Mouse (Mus musculus) lung, adult 18-20 months (tissue): Measurements from ENCODE around the gene Golph3.
A peak's percentile ranks its signal among the peaks of the same experiment; 100 is the strongest.

Source experiments
- DNase-seq, 2 experiments: peaks; one replicate each; pipeline ENCODE4 v3.0.0; 2022; ENCODE audit warnings: mixed read lengths in 2 of 2

The Golph3 gene

GRCm38 (mm10) chr15:12321091-12321787 lies at the start of gene Golph3:
Gene Golph3 (plus strand): TSS chr15:12321450.
- peak; percentile 93 to 95 for DNase-seq

DNA sequence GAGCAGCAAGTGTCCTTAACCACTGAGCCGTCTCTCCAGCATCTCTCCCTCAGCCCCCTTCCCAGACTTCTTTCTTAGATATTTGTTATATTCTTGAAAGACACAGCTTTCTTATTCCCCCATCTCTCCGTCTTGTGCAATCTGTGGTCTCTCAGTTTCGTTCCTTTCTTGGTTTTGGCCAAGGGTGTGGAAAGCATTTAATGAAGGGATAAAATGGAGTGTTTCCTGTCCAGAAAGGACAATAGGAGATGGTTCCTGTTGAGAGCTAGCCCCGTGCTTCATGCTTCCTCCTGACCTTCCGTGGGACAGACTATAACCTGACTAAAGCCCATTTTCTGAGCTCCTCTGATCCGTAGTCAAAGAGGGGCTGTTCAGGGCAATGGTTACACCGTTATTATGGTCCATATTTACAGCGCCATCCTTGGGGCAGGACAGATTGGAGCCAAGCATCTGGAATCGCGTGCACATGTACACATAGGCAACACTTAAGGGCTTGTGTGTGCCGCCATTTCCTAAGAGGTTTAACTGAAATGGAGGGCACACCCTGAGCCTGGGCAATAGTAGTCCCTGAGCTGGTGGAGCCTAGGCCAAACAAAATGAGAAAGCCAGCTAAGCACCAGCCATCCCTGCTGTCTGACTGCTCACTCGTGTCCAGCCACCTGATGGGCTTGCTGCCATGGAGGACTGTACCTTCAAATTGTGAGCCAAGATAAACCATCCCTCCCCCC lies 47.8 kb upstream of the Golph3 start:
- no peak for DNase-seq

GRCm38 (mm10) chr15:12274053-12274769 lies 47.0 kb upstream of the Golph3 start:
- DNase-seq: no peak

DNA sequence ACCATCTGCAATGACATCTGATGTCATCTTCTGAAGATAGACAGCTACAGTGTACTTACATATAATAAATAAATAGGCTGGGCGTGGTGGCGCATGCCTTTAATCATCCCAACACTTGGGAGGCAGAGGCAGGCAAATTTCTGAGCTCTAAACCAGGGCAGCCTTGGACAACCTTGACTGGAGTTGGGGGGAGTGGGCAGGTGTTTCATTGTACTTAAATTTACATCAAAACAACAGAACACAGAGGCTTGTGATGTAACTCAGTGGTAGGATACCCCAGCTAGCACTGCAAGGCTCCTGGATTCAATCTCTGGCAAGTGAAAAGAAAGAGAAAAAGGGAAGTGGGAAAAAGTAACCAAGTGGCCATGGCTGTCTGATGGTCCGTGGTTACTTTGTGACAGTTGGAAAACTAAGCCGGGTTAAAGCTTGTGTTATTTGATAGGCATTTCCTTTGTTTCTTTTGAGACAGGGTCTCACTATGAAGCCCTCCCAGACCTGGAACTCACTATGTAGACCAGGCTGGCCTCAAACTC lies 46.1 kb upstream of the Golph3 start:
- DNase-seq: no peak

GRCm38 (mm10) chr15:12279816-12280215 lies 41.4 kb upstream of the Golph3 start:
- DNase-seq: no peak

DNA sequence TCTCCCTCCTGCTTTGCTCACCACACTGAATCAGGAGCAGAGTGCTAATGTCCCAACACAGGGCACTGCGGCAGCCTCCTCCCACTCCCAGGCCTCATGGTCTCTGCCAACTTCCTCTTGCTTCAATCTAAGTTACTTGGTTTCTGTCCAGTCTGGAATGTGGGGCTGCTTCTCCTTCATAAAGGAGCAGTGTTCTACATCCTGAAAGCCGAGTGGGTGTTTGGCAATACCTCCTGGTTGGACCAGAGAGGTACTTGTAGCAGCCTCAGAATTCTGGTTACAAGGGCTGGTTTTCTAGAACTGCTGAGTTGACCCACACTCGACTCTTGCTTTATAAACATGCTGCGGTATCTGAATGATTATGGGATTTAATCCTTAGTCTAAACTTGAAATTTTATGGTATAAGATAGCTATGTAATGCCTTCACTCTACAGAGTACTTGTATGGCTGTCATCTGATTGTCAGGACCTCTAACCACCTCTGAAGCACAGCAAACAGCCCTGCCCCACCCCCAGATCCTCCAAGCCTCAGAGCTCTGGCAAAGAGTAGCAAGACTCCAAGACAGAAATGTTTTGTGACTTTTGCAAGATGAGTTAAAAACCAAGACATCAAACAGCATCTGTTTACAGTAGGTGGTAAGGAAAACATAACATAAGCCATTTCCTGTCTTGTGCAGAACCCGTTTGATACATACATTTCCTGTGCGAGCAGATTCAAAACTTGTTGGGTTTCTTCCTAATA lies 36.3 kb upstream of the Golph3 start:
- DNase-seq: peak; percentile 76 to 88

DNA sequence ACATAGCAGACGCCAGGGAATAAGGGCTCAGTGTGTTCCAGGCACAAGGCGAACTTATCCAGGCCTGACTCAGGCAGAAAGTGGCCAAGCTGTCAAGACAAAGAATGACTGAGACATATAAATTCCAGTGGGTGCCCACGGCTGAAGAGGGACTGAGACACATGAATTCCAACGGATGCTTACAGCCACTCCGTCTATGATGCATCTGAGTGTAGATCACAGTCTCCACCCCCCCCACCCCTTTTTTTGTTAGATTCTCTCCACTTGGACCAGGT lies 35.8 kb upstream of the Golph3 start:
- no peak for DNase-seq

GRCm38 (mm10) chr15:12290330-12290729 lies 30.9 kb upstream of the Golph3 start:
- no peak for DNase-seq

- DNase-seq: no peak
Observed at GRCm38 (mm10) chr15:12291757-12292156, 29.5 kb upstream of the Golph3 start.

GRCm38 (mm10) chr15:12296228-12296627 lies 25.0 kb upstream of the Golph3 start:
- no peak for DNase-seq

GRCm38 (mm10) chr15:12298231-12298737 lies 23.0 kb upstream of the Golph3 start:
- DNase-seq: peak in 1 of 2 experiments; percentile 10

DNA sequence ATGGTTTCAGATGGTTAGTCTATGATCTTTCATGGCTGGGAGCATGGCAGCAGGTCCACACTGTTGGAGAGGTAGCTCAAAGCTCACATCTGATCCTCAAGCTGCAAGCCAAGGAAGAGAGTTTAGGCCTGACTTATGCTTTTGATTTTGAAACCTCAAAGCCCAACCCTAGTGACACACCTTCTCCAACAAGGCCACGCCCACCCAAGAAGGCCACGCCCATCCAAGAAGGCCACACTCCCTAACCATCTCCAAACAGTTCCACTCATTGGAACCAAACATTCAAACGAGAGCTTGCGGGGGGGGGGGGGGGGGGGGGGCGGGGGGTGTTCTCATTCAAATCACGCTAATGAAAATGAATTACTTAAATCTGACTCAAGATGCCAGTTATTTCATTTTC lies 19.5 kb upstream of the Golph3 start:
- DNase-seq: no peak

- no peak for DNase-seq
Observed at GRCm38 (mm10) chr15:12306188-12307071, 14.8 kb upstream of the Golph3 start.

- DNase-seq: peak in 1 of 2 experiments; percentile 46
Observed at GRCm38 (mm10) chr15:12307114-12307513, 14.1 kb upstream of the Golph3 start.

DNA sequence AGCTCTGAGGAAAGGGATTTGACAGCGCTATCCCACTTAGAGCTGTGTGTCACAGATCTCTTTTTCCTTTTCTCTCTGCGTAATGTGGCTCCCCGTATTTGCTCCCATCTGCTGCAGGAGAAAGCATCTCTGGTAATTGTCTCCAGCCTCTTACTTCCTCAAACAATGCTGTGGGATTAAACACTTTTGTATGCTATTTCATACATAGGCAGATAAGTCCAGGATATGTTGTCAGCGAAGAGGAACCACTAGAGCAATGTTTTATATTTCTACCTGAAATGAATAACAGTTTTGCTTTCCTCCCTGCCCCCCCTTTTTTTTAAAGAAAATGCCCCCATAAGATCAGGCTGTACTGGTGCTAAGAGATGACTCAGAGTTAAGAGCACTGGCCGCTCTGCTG lies 12.7 kb upstream of the Golph3 start:
- no peak for DNase-seq

DNA sequence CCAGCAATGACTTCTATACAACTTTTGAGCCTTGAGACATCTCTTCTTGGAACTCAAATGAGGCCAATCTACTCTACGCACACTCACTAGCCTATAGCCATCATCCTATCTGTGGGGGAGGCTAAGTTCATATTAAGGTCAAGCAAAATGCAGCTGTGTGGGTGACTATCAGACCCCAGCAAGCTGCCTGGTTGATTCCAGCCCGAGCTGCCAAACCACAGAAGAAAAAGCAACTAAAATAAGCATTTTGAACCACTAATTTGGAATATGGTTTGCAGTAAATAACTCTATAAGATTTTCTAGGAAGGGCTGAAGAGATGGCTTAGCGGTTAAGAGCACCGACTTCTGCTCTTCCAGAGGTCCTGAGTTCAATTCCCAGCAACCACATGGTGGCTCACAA lies 10.6 kb upstream of the Golph3 start:
- no peak for DNase-seq

- DNase-seq: no peak
Observed at GRCm38 (mm10) chr15:12311465-12311864, 9.8 kb upstream of the Golph3 start.

- DNase-seq: peak; percentile 54 to 75
Observed at GRCm38 (mm10) chr15:12313255-12313654, 8.0 kb upstream of the Golph3 start.

- no peak for DNase-seq
Observed at GRCm38 (mm10) chr15:12314584-12314983, 6.7 kb upstream of the Golph3 start.

DNA sequence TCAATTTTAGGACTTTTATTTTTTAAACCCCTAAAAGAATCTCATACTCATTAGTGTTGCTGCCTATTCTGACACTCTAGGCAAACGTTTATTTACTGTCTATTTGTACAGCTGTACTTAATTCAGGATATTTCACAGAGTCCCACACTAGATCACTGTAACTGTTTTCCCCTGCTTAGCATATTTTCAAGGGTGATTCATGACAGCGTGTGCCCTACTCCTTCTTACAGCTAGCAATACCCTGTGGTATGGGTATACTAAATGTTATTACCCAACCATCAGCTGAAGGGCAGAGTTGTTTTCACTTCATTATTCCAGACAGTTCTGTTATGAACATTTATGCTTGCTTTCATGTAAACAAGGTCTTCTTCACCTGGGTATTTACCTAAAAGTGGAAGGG lies 5.3 kb upstream of the Golph3 start:
- DNase-seq: no peak

DNA sequence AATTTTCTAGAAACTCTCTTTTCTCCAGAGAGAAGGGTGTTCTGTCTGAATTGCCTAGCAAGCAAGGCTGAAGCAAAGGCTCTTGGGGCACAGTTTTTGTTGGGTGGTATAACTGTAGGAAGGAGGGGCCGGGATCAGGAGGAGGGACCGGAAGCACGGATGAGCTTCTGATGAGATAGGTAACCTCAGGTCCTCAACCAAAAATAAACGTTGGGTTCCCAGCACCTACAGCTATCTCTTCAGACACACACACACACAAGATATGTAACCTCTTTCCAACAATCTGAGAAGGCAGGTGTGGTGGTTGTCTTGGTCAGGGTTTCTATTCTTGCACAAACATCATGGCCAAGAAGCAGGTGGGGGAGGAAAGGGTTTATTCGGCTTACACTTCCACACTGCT lies 4.0 kb upstream of the Golph3 start:
- DNase-seq: no peak

DNA sequence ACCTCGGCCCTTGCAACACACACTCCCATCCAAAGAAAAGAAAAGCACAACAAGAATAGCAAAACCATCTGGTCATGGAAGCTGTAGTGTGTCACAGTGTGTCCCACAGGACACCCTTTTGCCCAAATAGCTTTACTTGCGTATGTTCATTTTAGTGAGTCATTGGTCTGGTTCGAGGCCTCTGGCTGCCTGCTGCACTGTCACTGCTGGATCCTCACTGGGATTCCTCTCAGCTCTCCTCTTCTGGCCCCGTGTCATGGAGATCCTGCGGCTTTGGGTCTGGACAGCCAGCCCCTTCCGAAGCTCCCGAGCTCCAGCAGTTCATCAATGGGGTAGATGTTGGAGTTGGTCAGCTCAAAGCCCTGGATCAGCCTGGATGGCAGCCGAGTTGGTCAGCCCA lies 2.8 kb upstream of the Golph3 start:
- DNase-seq: no peak
